Mouse (Mus musculus) adrenal gland, postnatal 10 days (tissue): Measurements from ENCODE around the gene Tnni3k. TPM values are rescaled to one million over a fixed set of nuclear protein-coding genes. Genes with fewer than 3 reads are reported as not detected.

Source experiments
- DNase-seq: peaks from one replicate; pipeline ENCODE4 v3.0.0; 2021; ENCODE audit warnings: mixed read lengths
- total RNA-seq, 2 experiments: library from RNA; stranded (reverse); gene quantifications; 2 replicates each; pipeline ENCODE4 v1.2.3; 2021

Tnni3k gene
- total RNA-seq, 2 experiments from 2014 or later: 0.27 TPM; not detected in 1

GRCm38 (mm10) chr3:154949551-154949950 lies 105.7 kb downstream of the Tnni3k start:
- DNase-seq: no peak

GRCm38 (mm10) chr3:154945688-154946161 lies 109.5 kb downstream of the Tnni3k start:
- DNase-seq: no peak

GRCm38 (mm10) chr3:154927757-154928156 lies 127.5 kb downstream of the Tnni3k start:
- no peak for DNase-seq

DNA sequence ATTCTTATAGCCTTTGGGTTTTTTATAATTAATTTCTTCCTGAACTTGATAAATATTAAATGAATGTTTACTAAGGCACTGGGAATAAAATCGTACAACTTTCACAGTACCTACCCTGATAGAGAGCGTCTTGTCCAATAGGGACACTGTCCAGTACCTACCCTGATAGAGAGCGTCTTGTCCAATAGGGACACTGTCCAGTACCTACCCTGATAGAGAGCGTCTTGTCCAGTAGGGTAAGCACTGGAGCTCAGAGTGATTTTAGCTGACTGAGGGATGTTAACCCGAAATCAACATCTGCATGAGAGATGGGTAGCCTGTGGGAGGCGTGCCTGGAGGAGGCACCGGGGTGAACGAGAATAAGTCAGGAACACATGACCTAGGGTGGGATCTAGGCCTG lies 130.3 kb downstream of the Tnni3k start:
- DNase-seq: no peak

DNA sequence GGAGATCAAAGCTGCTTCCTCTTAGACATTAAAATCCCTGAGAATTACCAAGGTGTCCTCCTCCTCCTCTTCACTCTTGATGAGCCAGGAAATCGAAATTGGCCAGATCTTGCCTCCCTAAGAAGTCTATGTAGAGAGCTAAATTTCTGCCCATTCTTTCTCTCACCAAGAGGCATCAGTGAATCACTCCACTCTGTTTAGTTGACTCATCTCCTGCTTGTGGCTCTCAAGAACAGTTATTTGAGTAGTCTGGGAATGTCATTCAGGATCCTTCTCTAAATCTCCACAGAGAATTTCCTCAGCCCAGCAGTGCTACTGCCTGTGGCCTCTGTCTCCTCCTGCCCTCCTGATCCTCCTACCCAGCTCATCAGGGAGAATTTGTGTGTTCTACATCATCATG lies 139.6 kb downstream of the Tnni3k start:
- no peak for DNase-seq

GRCm38 (mm10) chr3:154913641-154914040 lies 141.6 kb downstream of the Tnni3k start:
- no peak for DNase-seq

DNA sequence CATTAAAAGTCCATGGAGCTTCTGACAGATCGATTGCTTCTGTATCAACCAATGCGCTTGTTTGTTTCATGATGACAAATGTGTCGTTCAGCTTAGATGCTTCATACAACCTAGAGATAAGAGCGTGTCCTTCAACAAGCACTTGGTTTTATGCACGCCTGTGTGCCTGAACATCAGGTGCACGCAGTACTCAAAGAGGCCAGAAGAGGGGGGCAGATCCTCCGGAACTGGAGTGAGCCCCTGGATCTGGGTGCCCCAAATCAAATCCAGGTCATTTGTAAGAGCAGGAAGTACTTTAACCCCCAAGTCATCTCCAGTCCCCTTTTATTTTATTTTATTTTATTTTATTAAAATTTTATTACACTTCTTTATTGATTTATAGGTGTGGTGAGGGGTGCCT lies 158.5 kb downstream of the Tnni3k start:
- DNase-seq: peak; percentile 48

DNA sequence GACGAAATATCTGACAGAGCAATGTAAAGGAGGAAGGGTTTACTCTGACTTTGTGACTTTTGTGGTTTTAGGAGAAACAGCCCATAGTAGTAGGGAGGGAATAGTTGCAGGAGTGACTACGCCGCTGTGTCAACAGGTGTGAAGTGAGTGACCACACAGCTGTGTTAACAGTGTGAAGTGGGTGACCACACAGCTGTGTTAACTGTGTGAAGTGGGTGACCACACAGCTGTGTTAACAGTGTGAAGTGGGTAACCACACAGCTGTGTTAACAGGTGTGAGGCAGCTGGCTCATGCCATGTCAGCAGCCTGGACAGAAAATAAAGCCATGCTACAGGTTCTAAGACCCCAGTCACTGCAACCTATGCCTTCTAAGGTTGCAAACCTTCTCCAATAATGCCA lies 162.0 kb downstream of the Tnni3k start:
- no peak for DNase-seq

- DNase-seq: peak; percentile 68
Observed at GRCm38 (mm10) chr3:154885452-154885851, 169.8 kb downstream of the Tnni3k start.

GRCm38 (mm10) chr3:154885048-154885447 lies 170.2 kb downstream of the Tnni3k start:
- no peak for DNase-seq

DNA sequence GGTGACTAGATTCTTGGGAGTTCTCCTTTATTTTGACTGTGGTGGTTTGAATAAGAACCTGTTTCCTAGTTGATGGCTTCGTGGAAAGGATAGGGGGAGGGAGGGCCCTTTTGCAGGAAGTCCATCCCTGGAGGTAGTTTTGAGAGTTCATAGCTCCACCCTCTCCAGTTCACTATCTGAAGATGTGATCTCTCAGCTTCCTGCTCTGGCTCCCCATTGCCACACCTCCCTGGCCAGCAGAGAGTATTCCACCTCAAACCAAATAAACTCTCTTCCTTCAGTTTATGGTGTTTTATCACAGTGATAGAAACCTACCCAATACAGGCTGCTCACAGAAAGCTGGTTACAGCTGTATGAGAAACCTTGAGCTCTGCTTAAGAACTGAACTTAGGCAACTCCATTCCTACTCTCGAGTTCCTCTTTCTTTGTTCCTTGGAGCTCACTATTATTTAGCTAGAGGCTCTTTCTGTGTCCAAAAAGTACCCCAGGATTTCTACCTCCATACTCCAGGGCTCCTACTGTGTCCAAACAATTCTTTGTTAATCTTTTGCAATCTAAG lies 173.7 kb downstream of the Tnni3k start:
- no peak for DNase-seq

GRCm38 (mm10) chr3:154880536-154880939 lies 174.7 kb downstream of the Tnni3k start:
- DNase-seq: peak; percentile 19

- DNase-seq: no peak
Observed at GRCm38 (mm10) chr3:154880108-154880507, 175.1 kb downstream of the Tnni3k start.

DNA sequence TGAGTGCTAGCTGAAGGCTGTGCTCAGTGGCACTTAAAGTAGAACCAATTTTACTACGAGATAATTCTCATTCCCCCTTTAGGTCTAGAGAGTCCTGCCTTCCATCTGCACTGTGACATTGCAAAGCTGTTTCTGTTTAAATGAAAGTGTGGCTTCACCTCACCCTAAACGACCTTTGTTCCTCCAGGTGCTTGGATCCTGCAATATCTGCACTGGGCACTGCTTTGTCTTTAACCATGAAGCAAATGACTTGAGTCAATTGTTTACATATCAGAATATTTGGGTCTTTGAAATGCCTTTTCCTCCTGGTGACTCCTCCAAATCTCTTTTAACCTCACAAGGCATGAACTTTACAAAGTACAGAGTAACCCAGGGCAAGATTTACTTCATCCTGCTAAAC lies 175.7 kb downstream of the Tnni3k start:
- no peak for DNase-seq

- no peak for DNase-seq
Observed at GRCm38 (mm10) chr3:154879080-154879479, 176.1 kb downstream of the Tnni3k start.

DNA sequence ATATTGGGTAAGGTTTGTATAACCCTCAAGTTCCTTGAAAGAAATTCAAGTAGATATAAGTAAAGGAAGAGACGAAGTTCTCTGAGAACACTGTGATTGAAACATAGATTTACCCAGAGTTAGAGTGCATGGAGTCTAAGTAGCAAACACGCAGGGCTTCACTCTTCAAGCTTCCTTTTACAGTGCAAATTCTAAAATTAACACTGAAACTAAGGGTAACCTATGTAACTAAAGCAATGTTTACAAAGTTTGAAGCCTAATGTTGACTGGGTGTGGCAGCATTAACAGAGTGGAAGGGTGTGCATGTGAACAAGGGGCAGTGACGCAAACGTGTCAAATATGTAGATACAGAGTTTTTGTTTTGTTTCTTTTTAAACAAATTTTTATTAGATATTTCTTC lies 186.4 kb downstream of the Tnni3k start:
- DNase-seq: no peak

- DNase-seq: no peak
Observed at GRCm38 (mm10) chr3:154861921-154862320, 193.3 kb downstream of the Tnni3k start.

- DNase-seq: no peak
Observed at GRCm38 (mm10) chr3:154859721-154860120, 195.5 kb downstream of the Tnni3k start.

DNA sequence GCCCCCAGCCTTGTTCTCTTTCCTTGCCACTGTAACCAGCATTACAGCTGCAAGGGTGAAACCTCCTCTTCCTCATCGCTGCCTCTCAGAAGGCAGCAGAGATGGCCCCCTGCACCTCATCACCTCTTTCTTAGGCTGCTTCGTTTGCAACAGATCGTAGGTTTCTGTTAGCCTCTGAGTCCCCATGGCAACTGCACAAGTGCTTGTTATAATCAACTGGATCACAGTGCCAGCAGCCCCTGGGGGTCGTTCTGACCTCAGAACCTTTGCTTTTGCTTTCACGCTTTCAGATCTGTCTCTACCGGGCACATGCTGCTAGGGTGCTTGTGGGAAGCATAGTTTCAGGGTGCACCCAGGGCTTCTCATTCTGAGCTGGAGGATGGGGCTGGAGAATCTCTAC lies 201.9 kb downstream of the Tnni3k start:
- DNase-seq: no peak

GRCm38 (mm10) chr3:154852281-154852680 lies 202.9 kb downstream of the Tnni3k start:
- DNase-seq: no peak

DNA sequence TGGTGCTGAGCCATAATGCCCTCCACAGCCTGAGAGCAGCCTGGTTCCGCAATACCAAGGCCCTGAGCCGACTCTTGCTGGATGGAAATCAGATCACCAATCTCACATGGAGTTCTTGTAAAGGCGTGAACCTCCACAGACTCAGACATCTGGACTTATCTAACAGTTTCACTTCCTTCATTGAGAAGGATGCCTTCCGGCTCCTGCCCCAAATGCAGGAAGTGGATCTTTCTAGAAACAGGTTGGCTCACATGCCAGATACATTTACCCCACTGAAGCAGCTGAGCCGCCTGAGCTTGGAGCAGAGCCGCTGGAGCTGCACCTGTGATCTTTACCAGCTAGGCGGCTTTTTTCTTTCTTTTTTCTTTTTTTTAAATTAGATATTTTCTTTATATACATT lies 213.0 kb downstream of the Tnni3k start:
- no peak for DNase-seq

DNA sequence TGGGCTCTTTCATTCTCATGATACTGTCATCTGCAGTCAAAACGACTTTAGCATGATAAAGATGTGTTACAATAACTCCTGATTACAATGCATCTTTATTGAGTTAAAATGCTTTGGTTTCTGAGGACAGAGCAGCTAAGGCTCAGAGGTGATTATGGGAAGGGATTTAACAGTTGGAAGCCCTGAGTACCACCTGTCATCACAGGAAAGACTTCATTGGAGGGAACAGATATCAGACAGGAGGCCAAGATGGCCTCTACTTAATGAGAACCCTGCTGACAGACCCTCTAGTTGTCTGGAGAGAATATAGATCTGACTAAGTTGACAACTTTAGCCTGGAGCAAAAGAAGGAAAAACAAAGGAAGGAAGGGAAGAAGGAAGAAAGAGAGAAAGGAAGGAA lies 214.1 kb downstream of the Tnni3k start:
- DNase-seq: no peak

DNA sequence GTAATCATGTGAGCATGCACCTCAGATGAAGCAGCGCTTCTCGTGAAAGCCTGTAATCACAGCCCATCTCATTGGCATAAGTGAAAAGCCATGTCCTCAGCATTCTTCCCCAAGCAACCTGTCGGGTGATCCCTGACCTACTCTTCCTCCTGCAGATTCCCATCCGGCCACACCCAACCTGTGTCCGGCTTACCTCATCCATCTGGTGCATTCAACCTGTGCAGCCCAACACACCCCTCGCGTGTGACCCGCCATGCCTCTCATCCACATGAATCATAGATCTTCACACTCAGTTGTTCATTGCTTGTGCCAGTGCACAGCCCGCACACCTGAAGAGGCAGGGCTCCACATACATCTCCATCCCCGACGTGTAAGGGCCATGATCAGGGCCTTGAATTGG lies 217.3 kb downstream of the Tnni3k start:
- DNase-seq: no peak

GRCm38 (mm10) chr3:154836137-154836536 lies 219.1 kb downstream of the Tnni3k start:
- no peak for DNase-seq

DNA sequence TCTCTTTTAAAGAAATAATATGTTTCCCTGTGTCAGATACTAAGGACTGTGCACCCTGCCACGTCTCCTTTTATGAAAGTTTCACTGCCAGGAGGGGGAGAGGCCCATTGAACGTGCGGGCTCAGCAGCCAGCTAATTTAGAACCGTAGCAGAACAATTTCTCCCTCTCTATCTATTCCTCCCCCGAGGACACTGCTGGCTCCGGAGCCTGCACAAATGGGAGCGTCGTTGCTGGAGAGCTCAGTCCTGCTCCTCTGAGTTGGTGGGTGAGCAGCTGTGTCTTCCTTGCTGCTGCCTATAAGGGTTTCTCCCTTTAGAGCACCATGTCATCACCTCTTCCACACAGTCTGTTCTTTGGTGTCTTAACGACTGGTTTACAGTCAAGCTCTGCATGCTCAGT lies 220.8 kb downstream of the Tnni3k start:
- no peak for DNase-seq
